Mouse (Mus musculus) regulatory T cell (primary cell): ENCODE results near the gene Tra2a.

ENCODE experiments used
- in situ Hi-C: fragments of 300-600 bp; cut with MboI, MseI; formaldehyde crosslinking; loops from one replicate; pipeline ENCODE4 v1.15.1; 2025; ENCODE audit warnings: high pct_unique_total_duplicates

Tra2a gene

GRCm38 (mm10) chr6:49212931-49213580 lies 50.8 kb downstream of the Tra2a start:
- in situ Hi-C loops, result loop anchor here (25.0 kb wide), 3 partner anchors 151 to 1551 kb away; partner anchors contain the start of gene Malsu1

- in situ Hi-C loops, result loop anchor here (25.0 kb wide), 3 partner anchors 150 to 1550 kb away; partner anchors contain the start of gene Malsu1
These were observed 51.7 kb downstream of the Tra2a start for GRCm38 (mm10) chr6:49212141-49212540.

- in situ Hi-C loops, result loop anchor here (25.0 kb wide), 3 partner anchors 149 to 1549 kb away; partner anchors contain the start of gene Malsu1
These were observed 52.2 kb downstream of the Tra2a start for GRCm38 (mm10) chr6:49211596-49211995.

- in situ Hi-C loops, result loop anchor here (25.0 kb wide), 3 partner anchors 148 to 1548 kb away; partner anchors contain the start of gene Malsu1
These were observed 53.7 kb downstream of the Tra2a start for GRCm38 (mm10) chr6:49209881-49210854.

- in situ Hi-C loops, result loop anchor here (25.0 kb wide), 3 partner anchors 147 to 1547 kb away; partner anchors contain the start of gene Malsu1
These were observed 54.9 kb downstream of the Tra2a start for GRCm38 (mm10) chr6:49208935-49209334.

GRCm38 (mm10) chr6:49208297-49208930 lies 55.4 kb downstream of the Tra2a start:
- in situ Hi-C loops, result loop anchor here (25.0 kb wide), 3 partner anchors 146 to 1546 kb away; partner anchors contain the start of gene Malsu1

GRCm38 (mm10) chr6:49206416-49206815 lies 57.4 kb downstream of the Tra2a start:
- in situ Hi-C loops, result loop anchor here (25.0 kb wide), 3 partner anchors 144 to 1544 kb away; partner anchors contain the start of gene Malsu1

- in situ Hi-C loops, result no loop called here
These were observed 68.6 kb downstream of the Tra2a start for GRCm38 (mm10) chr6:49195188-49195587.

- in situ Hi-C loops, result no loop called here
These were observed 69.3 kb downstream of the Tra2a start for GRCm38 (mm10) chr6:49194536-49194935.
